Mouse (Mus musculus) midbrain, postnatal 0 days (tissue): ENCODE data around the gene Tmem53. TPM values are rescaled to one million over a fixed set of nuclear protein-coding genes. Genes with fewer than 3 reads are reported as not detected.

Experiments used
- ATAC-seq: fragments of 200-750 bp; cut with Nextera tagmentation; 2 replicates; pipeline ENCODE4 v1.8.0; 2017; ENCODE audit warnings: moderate number of reproducible peaks, mild to moderate bottlenecking, moderate TSS enrichment, moderate library complexity; ENCODE audit not compliant: low FRiP score
- DNase-seq: peaks from one replicate; pipeline ENCODE4 v3.0.0-alpha.2; 2015; ENCODE audit warnings: low spot score
- H3K27ac ChIP-seq: fragments of 300-500 bp; sonication (generic); 2 replicates; pipeline ENCODE4 v1.5.1; 2014; ENCODE audit warnings: low read depth, mild to moderate bottlenecking, low read length, mixed read lengths
- H3K27me3 ChIP-seq: fragments of 300-500 bp; sonication (generic); 2 replicates; pipeline ENCODE4 v1.6.1; 2014; ENCODE audit warnings: low read length, control low read depth, mixed read lengths; ENCODE audit not compliant: insufficient read depth
- H3K36me3 ChIP-seq: fragments of 300-500 bp; sonication (generic); 2 replicates; pipeline ENCODE4 v1.6.1; 2014; ENCODE audit warnings: low read length, control low read depth, mixed read lengths; ENCODE audit not compliant: insufficient read depth
- H3K4me1 ChIP-seq: fragments of 300-500 bp; sonication (generic); 2 replicates; pipeline ENCODE4 v1.6.1; 2014; ENCODE audit warnings: mild to moderate bottlenecking, control low read depth, antibody characterized with exemption, low read length, mixed read lengths; ENCODE audit not compliant: insufficient read depth
- H3K4me2 ChIP-seq: fragments of 300-500 bp; sonication (generic); 2 replicates; pipeline ENCODE4 v1.6.1; 2014; ENCODE audit warnings: low read depth, mild to moderate bottlenecking, low read length, mixed read lengths; ENCODE audit not compliant: poor library complexity, severe bottlenecking
- H3K4me3 ChIP-seq: fragments of 300-500 bp; sonication (generic); 2 replicates; pipeline ENCODE4 v1.5.1; 2014; ENCODE audit warnings: low read depth, mild to moderate bottlenecking, low read length, moderate library complexity
- H3K9ac ChIP-seq: fragments of 300-500 bp; sonication (generic); replicated peaks from 2 replicates; pipeline ENCODE4 v1.6.1; 2014; ENCODE audit warnings: mild to moderate bottlenecking, low read length, moderate library complexity, mixed read lengths; ENCODE audit not compliant: poor library complexity, severe bottlenecking
- H3K9me3 ChIP-seq: fragments of 300-500 bp; sonication (generic); 2 replicates; pipeline ENCODE4 v1.6.1; 2016; ENCODE audit warnings: low read length, control low read depth
- CTCF ChIP-seq: IDR thresholded peaks from 2 replicates; pipeline ENCODE4 v1.5.1; 2016; ENCODE audit warnings: antibody characterized with exemption, mild to moderate bottlenecking
- WGBS: fragments of 180-500 bp; shearing (Covaris S2); extraction: QIAGEN DNeasy Blood & Tissue Kit; methylation state at CpG from one replicate; pipeline ENCODE4 v1.1.7; 2014; 5-methylcytosine and 5-hydroxymethylcytosine counted together
- polyA plus RNA-seq: library from polyadenylated mRNA; unstranded; fragments of >200 nt; fragmentation: Nextera tagmentation; extraction: Ambion mirVana; gene quantifications from 2 replicates; pipeline ENCODE4 v1.2.1, GENCODE M21; 2015
- total RNA-seq: library from RNA; depleted of rRNA; stranded (reverse); fragments of >200 nt; gene quantifications from 2 replicates; pipeline ENCODE4 v1.2.3, GENCODE M21; 2014; rRNA removed

The Tmem53 gene
- 7.6 and 10.5 TPM in 2 replicates for total RNA-seq
- polyA plus RNA-seq = 9.7 and 12.6 TPM in 2 replicates

GRCm38 (mm10) chr4:117251801-117252316 lies at the start of gene Tmem53, which contains the start of gene Armh1:
Tmem53 (plus strand) TSS chr4:117251951.
Armh1 (minus strand) TSS chr4:117252125.
- no peaks in the 10 kb centered on the region for H3K4me1 ChIP-seq
- DNase-seq (peak; percentile 91), ATAC-seq (peak; percentile 94)
- no peak for TF ChIP-seq CTCF
- under 1% methylated on average over 39 of the region's 43 CpGs for WGBS
- no peaks in the 10 kb centered on the region for H3K36me3 ChIP-seq
- peak within 1 kb of the TSS; percentile 86 for H3K9ac ChIP-seq
- peak within 1 kb of the TSS; percentile 81 for H3K4me2 ChIP-seq
- no peaks in the 10 kb centered on the region for H3K9me3 ChIP-seq
- no peaks in the 10 kb centered on the region for H3K27me3 ChIP-seq
- H3K4me3 ChIP-seq = peak within 1 kb of the TSS; percentile 65
- H3K27ac ChIP-seq = peak within 1 kb of the TSS; percentile 72

DNA sequence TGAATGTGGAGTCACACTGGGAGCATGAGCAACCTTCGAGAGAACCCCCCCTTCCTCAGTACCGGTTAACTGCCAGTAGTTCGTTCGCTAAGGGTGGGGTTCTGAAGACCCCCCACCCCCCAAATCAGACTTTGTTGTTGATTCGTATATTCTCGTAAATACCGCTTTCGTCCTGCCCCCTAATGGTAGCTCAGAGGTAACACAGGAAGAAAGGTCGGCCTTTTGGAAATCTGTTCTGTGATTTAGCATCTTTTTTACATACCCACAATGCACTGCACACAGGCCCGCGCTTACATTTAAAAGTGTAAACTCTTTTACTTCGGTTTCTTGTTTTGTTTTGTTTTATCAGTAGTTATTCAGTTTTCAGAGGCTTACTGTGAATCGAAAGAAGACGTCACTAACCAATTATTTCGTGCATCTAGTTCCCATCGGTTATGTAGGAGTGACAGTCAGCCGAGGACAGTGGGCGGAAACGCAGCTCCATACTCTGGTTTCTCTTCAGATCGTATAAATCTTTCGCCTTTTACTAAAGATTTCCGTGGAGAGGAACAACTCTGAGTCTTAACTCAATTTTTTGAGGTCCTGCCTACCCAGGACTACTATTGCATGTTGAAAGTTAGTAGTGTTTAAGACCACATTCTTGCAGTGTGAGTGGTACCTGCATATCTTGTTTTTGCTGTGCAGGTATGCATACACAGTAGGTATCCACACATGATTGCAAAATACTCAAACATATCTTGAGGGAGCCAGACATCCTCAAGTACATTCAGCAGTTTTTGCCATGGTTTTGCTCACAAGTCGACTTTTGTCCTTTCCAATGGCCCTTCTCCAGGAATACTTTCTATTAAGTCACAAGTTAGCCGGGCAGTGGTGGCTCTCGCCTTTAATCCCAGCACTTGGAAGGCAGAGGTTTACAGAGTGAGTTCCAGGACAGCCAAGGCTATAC lies 49.4 kb upstream of the Tmem53 start:
- ATAC-seq (peak; percentile 85), DNase-seq (peak; percentile 84)
- TF ChIP-seq CTCF = peak; percentile 80
- Histone ChIP-seq H3K27me3 (no peaks in the 10 kb centered on the region), H3K4me1 (no peaks in the 10 kb centered on the region), H3K9ac (peak overlapping the region; percentile 52), H3K36me3 (no peaks in the 10 kb centered on the region), H3K4me2 (peak overlapping the region; percentile 45), H3K27ac (peak overlapping the region; percentile 43; the same call in 1 of the 2 replicates), H3K9me3 (no peaks in the 10 kb centered on the region), H3K4me3 (peak overlapping the region; percentile 26)
- WGBS = under 1% methylated on average over 25 of the region's 25 CpGs

DNA sequence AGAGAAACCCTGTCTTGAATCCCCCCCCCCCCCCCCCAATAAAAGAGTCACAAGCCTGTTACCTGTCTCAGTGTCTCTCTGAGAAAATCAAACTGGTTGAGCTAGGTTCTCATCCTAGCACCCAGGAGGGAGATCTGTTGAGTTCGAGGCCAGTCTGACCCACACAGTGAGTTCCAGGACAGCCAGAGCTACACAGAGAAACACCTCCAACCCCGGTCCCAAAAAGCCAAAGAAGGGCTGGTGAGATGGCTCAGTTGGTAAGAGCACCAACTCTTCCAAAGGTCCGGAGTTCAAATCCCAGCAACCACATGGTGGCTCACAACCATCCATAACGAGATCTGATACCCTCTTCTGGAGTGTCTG lies 48.8 kb upstream of the Tmem53 start:
- TF ChIP-seq CTCF = no peak
- Histone ChIP-seq H3K27me3 (no peaks in the 10 kb centered on the region), H3K4me1 (no peaks in the 10 kb centered on the region), H3K4me3 (no peak overlapping the region), H3K36me3 (no peaks in the 10 kb centered on the region), H3K27ac (peak overlapping the region; percentile 43; the same call in 1 of the 2 replicates), H3K9ac (no peak overlapping the region), H3K9me3 (no peaks in the 10 kb centered on the region), H3K4me2 (no peak overlapping the region)
- ATAC-seq (no peak), DNase-seq (no peak)
- 69% methylated on average over 4 of the region's 4 CpGs for WGBS

- 78% methylated on average over 6 of the region's 6 CpGs for WGBS
- DNase-seq = no peak
- no peak overlapping the region for H3K4me3 ChIP-seq
- H3K36me3 ChIP-seq = no peaks in the 10 kb centered on the region
- no peak overlapping the region for H3K9ac ChIP-seq
- no peak overlapping the region for H3K27ac ChIP-seq
- no peaks in the 10 kb centered on the region for H3K4me1 ChIP-seq
- no peaks in the 10 kb centered on the region for H3K9me3 ChIP-seq
- no peak for ATAC-seq
- H3K27me3 ChIP-seq = no peaks in the 10 kb centered on the region
- no peak overlapping the region for H3K4me2 ChIP-seq
- no peak for TF ChIP-seq CTCF
These were observed 42.2 kb upstream of the Tmem53 start for GRCm38 (mm10) chr4:117209592-117209991.

- H3K27me3 ChIP-seq = no peaks in the 10 kb centered on the region
- TF ChIP-seq CTCF = peak; percentile 78
- H3K4me1 ChIP-seq = no peaks in the 10 kb centered on the region
- no peak overlapping the region for H3K4me3 ChIP-seq
- peak; percentile 76; the same call in 1 of the 2 replicates for ATAC-seq
- WGBS = 3% methylated on average over 20 of the region's 20 CpGs
- no peak overlapping the region for H3K27ac ChIP-seq
- H3K4me2 ChIP-seq = no peak overlapping the region
- peak; percentile 85 for DNase-seq
- no peaks in the 10 kb centered on the region for H3K9me3 ChIP-seq
- no peak overlapping the region for H3K9ac ChIP-seq
- H3K36me3 ChIP-seq = no peaks in the 10 kb centered on the region
These were observed 41.3 kb upstream of the Tmem53 start for GRCm38 (mm10) chr4:117210147-117211074.
